Mouse (Mus musculus): ENCODE measurements at regions not wholly inside any gene's neighbourhood (a gene's known extent, or its start where the extent isn't known, plus 50 kb on each side); places are given as distances from the start of the nearest gene placed in this dataset.

DNA sequence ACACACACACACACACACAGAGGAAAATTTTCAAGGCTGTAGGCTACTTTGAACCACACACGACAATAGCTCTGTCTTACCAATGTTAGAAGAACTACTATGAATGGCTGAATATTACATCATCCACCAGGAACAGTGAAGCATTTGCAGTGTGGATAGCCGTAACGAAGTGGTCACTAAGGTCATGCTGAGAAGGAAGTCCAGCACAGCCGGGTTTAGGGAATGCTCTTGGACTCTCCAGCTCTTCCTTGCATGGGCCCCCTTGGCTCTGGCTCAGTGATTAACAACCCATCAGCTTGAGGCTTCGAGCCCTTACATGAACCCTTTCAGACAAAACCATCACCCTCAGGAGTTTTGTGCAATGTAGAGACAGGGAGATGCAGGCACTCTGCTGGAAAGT is 245.3 kb downstream of the Adamts20 start:
- DNase-seq = no peak

DNA sequence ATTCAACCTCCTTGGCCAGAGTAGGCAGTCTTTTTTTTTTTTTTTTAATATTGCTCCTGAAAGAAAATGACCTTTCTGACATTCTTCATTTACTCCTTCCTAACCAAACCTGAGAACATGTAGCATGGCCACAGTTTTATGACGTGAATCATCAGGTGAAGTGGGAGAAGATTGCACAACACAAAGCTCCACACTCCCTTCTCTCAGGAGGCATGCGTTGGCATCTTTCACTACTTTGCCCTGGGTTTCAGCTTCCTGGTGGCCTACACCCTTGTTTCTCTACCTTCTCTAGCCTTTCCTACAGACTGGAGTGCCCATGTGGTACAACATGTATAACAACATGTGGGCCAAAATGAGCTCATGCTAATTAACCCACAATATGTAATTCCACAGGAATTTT is 248.5 kb downstream of the Adamts20 start:
- DNase-seq = no peak

DNA sequence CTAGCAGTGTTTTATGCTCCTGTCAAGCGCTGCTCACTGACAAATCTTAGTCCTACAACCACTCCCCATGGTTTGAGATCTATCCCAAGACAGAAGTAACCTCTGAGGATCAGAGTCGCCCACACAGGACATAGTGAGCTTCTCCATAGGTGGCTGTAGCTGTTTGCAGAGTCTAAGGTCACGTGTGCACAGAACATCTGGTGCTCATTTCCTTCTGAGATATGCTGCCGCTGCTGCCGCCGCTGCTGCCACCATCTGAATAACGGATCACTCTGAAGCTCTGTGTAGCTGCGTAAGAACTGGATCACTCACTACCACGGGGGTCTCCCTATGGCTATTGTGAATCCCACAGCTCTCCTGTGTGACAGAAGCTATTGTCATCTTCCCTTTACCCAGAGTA is 250.8 kb downstream of the Adamts20 start:
- DNase-seq = no peak

DNA sequence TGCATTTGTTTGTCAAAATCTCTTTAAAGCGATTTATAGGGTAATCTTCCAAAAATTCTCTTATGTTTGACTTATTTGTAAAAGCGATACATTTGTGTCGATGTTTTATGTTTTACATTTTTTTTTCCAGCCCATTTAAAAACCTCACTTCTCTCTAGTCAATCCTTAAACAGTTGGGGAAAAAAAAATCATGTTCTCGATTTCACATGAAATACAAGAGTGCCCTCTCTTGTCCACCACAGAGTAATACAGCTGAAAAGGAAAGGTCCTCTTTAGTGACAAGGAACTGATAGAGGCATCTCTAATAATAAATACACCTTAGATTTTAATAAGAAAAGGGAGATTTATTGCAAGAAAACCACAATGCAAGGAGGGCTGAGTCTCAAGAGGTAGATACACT is 251.8 kb downstream of the Adamts20 start:
- DNase-seq = no peak

DNA sequence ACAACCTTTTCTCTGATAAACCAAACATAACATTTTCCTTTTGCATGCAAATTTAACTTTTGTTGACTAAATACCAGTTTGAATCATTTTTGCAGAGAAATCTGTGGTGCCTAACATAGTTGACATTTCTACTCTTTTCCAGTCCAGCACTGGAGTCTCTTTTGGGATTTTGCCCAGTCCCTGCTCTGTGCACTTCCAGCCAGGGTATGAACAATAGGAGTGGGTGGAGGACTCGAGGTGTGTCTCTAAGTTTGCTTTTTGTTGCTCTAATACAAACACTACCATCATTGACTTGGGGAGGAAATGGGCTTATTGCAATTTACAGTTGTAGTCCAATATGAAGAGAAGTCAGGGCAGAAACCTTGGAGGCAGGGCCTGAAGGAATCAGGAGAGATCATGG is 256.7 kb downstream of the Adamts20 start:
- no peak for DNase-seq

DNA sequence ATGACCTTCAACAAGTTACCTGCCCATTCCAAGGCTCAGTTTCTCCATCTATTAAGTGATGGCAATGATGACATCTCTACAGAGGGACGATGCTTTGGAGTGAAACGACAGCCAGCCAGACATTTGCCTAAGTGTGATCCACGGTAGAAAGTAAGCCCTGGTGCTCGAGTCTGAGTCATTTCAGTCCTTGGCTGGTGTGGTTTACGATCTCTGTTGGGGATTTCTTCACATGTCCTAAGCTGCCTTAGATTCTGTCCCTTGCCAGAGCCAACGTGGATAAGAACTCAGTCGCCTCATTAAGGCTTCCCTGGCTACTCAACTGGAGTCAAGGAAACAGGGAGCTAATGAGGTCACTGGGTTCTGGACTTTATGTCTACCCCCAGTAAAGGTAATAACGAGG is 258.8 kb downstream of the Adamts20 start:
- DNase-seq = no peak

DNA sequence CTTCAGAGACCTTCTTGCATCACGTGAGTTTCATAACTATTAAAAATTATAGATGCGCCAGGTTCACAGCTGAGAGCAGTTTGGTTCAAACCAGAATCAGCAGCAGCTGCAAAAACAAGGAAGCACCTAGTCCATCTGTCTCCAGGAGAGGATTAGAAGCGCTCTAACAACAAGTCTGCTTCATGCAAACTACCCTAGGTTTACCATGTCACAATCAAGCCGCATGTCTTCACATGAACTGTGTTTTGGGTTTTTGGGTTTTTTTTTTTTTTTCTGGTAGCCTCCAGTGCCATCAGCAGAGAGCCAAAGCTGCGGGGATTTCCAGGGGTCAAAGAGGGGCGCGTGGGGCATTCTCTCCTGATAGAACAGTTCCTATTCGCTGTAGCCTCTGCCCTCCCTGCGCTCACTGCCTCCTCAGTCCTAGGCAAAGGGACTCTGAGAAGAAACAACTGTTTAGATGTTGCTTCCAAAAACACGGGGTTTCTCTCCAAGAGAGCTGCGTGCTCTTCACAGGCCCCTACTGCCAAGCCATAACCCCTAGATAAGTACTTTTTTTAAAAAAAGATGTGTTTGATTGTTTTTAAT is 259.8 kb downstream of the Adamts20 start:
- DNase-seq = no peak

DNA sequence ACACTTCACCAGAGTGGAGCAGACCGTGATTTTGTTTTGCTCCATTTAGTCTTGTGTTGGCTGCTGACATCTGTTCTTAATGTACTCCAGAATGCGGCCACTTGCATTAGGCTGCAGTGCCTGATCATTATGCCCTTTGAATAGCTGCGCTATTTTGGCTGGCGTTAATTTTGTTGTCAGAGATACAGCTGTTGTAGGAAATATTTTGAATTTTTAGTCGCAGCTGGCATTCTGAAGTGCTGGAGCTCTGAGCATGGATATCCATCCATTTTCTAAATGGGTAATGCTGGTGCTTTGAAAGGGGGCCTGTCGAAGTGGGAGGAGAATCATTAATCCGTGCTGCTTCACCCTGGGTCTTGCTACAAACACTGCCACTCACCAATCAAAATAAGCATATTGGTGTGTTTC is 275.1 kb downstream of the Adamts20 start:
- DNase-seq = no peak

DNA sequence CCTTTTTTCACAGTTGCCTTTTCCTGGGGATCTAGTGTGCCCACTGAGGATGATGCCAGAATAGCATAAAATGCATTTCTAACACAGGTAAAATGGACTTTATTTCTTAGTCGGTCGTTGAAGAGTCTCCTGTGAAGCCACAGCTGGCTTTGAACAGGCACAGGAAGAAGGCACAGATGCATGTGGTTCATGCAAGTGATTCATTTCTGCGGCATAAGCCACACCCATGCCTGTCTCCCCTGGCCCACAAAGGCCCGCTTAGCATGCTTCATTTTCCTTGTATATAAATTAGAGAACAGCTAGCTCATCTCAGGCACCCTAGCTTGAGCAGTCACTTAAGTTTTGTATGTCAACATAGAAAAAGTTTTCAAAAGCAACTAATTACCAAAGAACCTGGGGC is 277.6 kb downstream of the Adamts20 start:
- no peak for DNase-seq

DNA sequence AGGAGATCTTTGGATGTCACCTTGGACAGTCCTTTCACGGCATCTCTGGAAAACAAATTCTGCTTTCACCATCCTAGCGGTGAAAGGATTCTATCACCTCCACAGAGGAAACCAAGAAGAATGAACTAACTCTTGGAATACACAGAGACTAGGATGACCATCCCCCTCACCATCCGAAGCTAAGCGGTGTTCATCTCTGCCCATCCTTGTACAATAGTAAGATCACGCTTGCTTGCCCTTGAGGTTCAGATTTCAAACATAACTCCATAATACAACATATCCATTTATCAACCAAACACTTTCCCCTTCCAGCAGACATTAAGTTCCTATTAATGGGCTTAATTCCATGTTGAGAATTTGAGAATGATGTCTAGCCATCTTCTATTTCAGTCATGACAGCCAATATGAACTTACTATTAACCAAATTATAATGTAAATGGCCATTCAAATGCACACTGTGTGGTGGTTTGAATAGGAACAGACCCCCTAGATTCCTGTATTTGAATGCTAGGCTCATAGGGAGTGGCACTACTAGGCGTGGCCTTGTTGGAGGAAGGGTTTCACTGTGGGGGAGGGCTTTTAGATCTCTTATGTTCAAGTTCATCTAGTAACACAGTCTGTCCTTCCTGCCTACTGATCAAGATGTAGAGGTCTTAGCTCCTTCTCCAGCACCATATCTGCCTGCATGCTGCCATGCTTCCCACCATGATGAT is 281.4 kb downstream of the Adamts20 start:
- DNase-seq = no peak

DNA sequence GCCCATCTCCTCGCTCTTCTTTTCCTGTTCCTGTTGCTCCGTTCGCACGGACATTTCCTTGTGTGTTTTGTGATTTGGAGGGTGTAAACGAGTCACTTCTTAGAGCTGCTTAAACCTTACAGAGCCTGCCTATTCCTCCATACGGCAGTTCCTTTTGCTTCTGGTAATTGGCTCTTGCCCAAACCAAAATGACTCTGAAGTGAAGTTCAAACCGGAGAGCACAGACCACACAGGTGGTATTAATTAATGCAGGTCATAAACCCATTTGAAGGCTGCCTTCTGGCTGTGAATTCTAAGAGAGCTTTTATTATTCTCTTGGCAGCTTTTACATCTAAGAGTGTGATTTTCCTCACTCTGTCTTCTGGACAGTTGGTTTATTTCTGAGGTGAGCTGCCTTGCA is 291.1 kb downstream of the Adamts20 start:
- DNase-seq = no peak

DNA sequence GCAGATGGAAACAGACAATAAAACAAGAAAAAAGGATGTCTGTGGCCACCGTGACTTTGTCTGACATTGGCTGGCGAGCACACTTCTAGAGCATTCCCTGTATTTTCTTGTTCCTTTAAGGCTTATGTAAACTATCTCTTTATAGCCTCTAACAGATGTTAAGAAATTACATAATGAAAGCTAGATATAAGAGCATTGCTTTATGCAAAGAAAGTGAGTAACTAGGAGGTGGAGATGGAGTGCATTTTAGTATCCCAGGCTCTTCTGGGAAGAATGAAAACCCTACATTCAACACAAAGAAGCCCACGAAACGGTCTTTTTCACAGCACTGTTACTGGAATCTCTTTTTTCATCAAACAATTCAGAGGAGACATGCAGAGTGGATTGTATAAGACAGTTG is 304.4 kb downstream of the Adamts20 start:
- no peak for DNase-seq

DNA sequence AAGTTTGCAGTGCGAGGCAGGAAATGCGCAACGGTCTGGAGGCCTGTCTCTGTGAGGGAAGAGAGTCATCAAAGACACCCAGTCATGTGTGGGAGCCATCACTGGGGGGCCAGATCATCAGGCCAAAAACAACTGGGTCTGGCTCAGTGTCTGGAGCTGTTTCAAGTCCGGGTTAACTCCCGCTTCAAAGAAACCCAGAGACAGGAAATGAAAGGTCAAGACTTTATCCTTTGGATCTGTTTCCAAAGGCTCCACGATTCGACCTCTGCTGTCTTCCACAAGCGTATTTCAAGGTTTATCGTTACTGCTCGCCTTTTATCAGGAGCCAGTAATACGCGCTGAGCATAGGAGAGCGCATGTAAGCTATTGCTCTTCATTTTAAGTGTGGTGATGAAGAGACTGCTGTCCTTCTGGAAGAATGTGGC is 325.7 kb downstream of the Adamts20 start:
- DNase-seq = no peak

DNA sequence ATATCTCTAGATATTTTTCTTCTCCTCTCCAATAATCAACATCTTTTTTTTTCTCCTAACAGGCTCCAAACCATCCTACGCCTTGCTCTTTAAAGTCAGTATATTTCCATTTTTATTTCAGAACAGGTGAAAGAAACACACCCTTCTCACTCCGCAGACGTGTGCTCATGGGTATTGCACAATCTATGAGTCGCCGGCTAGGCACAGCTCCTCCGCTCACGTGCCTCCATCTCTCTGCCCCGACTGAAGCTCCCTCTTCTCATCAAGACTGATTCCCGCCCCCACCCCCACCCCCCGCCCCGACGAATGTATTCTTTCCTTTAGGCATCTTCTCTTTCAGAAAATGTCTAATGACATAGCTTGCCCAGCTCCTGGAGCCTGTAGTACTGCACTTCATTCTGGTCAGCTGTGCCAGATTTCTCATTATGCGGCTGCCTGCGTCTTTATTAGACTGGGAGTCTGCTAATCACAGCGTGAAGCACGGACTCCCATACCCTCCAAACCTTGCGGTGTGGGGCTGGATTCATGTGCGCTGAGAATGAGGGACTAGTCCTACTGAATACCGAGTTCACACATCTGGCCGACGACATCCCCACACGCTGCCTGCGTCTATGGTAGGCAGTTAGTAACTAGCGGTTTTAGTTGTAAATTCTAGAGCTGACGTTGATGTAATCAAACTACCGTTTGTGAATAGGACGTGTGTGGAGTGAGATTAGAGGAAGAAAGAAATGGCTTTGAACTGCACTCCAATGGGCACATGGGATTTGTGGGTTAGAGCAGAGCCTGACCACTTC is 327.9 kb downstream of the Adamts20 start:
- peak in 1 of 2 experiments; percentile 2 for DNase-seq

DNA sequence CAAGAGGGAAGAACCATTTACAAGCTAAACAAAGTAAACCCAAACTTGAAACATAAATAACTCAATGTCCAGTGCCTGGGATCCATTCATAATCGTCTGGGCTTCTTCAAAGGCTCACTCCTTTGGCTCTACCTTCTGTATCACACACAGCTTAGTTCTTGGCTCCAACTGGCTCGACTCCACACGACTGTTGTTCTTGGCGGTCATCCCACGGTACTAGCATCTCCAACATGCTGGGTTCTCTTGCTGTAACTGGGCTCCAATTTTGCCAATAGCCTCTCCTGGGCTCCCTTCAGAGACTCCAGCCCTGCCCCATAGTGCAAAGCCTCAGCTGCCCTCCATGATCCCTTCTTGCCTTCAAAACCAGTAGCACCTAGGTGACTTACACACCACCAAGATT is 352.4 kb downstream of the Adamts20 start:
- peak in 1 of 2 experiments; percentile 7 for DNase-seq

DNA sequence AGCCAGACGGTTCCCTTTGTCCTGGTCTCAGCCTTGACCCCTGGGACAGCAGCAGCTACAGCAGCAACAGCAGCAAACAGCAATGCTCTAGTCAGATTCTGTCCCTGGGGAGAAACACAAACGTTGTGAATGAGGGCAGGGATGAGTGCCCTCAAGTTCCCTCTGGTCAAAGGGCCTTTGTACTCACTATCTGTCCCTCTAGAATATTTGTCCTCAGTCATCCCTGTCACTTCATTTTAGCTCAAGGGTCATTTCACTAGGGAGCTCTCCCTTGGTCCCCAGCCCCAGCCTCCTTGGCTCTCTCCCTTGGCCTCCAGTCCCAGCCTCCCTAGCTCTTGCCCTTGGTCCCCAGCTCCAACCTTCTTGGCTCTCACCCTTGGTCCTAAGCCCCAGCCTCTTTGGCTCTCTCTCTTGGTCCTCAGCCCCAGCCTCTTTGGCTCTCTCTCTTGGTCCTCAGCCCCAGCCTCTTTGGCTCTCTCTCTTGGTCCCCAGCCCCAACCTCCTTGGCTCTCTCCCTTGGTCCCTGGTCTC is 358.0 kb downstream of the Adamts20 start:
- no peak for DNase-seq

DNA sequence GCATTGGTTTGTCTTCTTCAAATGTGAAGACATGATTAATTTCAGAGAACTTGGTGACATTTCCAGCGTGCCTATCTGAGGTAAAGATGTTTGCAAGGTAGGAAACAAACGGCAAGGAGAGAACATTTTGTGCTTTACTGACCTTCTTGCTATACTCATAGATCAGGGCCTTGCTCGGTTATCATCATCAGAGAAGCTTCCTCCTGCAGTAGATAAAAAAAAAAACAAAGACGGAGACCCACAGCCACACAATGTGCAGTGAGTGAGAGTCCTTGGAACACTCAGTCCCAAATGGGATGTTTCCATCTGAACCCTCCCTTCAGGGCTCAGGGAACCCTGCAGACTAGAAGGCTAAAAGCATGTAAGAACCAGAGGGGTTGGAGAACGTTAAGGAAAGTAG is 374.6 kb downstream of the Adamts20 start:
- DNase-seq = no peak

DNA sequence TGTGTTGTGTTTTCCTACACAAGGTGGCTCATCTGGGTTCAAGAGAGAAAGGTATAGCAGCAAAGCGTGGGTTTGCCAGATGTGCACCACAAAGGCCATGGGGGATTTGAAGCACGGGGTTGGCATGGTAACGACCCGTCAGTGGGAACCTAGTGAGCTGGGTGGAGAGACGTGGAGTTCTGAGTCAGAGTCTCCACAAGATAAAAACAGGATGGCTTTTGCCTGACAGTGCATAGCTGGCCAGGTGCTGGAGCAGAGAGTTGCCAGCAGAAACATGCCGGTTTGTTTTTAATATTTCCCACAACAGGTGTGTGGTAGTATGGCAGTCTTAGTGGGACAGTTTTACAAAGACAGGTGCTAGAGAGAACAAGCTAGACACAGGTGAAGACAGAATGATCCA is 375.4 kb downstream of the Adamts20 start:
- DNase-seq = no peak

DNA sequence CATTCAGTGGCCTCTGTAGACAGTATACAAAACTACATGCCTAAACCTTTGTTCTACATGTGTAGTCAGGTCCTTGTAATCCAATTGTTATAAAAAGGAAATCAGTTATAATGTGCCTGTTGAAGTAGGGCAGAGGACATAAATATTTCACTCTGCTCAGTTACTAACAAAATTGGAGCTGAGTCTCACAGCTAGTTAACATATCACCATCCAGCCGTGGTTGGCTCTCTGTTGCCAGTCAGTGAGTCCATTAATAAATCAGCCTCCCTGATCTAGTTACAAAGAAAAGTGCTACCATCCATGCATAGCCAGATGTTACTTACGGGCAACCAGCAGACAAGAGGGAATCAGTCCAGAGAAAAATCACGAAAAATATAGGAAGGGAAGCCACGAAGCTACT is 382.8 kb downstream of the Adamts20 start:
- DNase-seq = no peak

DNA sequence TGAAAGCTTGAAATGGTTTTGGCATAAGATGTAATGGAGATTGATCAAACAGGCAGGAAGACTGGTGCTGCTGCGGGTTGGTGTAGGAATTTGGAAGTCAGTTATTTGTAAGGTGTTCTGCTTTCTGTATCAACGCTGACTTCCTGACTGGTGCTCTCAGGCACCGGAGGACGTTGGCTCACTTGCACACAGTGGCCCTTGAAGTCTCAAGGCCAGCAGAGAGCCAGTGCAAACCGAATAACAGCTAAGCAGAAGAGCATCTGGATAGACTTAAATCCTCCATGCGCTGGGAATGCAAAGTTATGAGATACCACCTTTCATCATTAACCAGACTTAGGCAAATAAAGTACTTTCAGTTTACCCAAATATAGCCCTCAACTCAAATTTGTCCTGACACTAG is 388.2 kb downstream of the Adamts20 start:
- no peak for DNase-seq

DNA sequence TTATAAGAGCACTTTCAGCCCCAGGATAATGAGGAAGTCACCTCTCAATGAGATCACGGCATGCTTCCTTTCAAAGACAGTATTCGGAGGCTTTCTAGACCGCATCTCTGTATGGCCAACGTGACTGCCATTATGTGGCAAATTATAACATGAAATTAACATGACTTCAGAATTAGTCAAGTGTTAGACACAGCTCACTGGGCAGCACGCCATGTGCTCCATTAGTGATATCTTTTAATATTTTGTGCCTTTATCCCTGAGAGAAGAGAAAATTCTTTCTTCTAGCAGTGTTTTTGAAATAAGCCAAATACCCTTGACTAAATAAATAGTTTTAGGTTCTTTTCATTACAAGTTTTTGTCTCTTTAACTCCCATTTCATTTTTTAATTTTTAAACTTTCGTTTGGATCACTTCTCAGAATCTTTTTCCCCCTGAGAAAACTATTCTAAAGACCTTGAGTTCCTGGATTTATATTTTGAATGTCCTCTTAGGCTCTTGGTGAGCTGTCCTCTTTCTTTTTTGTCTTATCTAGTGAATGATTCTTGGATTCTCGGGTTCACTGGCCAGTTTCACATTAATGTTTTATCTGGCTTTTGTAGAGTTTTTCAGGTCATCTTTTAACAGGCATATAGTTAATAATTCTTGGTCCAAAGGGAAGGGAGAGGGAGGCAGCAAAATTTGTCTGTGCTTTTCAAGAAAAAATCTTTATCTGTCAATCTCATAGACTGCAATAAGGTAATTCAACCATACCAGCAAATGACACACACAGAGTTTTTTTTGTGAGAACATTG is 390.9 kb downstream of the Adamts20 start:
- no peak for DNase-seq

DNA sequence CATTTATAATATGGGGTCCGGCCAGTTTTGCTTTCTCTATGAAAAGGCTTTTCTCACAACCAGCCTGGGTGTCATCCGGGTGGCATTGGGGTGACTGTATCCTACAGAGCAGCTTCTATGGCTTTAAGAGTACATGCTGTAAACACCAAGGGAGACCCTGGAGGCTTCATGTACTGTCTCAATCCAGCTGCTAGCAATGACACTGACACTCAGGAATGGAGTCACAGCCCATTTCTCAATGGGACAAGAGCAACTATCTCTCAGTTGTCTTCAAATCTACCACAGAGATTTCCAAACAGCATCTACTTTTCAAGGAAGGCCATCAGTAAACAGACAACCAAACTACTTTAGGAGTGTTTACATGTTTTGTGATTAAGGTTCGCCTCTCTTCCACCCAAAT is 397.5 kb downstream of the Adamts20 start:
- DNase-seq = no peak
